Mouse (Mus musculus) neural tube, embryonic 12.5 days (tissue): ENCODE data around the gene Safb2. TPM values are rescaled to one million over a fixed set of nuclear protein-coding genes. Genes with fewer than 3 reads are reported as not detected.

Experiments used
- ATAC-seq: fragments of 200-750 bp; cut with Nextera tagmentation; 2 replicates; pipeline ENCODE4 v1.8.0; 2017; ENCODE audit warnings: low read depth, mild to moderate bottlenecking, moderate TSS enrichment, moderate library complexity; ENCODE audit not compliant: low FRiP score
- H3K27ac ChIP-seq: fragments of 300-500 bp; sonication (generic); 2 replicates; pipeline ENCODE4 v1.5.1; 2016
- H3K27me3 ChIP-seq: fragments of 300-500 bp; sonication (generic); replicated peaks from 2 replicates; pipeline ENCODE4 v1.6.1; 2016; ENCODE audit warnings: mild to moderate bottlenecking
- H3K36me3 ChIP-seq: fragments of 300-500 bp; sonication (generic); 2 replicates; pipeline ENCODE4 v1.6.1; 2016; ENCODE audit warnings: mild to moderate bottlenecking
- H3K4me1 ChIP-seq: fragments of 300-500 bp; sonication (generic); 2 replicates; pipeline ENCODE4 v1.6.1; 2016
- H3K4me2 ChIP-seq: fragments of 300-500 bp; sonication (generic); replicated peaks from 2 replicates; pipeline ENCODE4 v1.6.1; 2016; ENCODE audit warnings: mild to moderate bottlenecking
- H3K4me3 ChIP-seq: fragments of 300-500 bp; sonication (generic); 2 replicates; pipeline ENCODE4 v1.5.1; 2016
- H3K9ac ChIP-seq: fragments of 300-500 bp; sonication (generic); 2 replicates; pipeline ENCODE4 v1.6.1; 2016; ENCODE audit warnings: mild to moderate bottlenecking
- H3K9me3 ChIP-seq: fragments of 300-500 bp; sonication (generic); 2 replicates; pipeline ENCODE4 v1.6.1; 2016; ENCODE audit warnings: mild to moderate bottlenecking
- WGBS: fragments of 180-500 bp; shearing (Covaris S2); methylation state at CpG from one replicate; pipeline ENCODE4 v1.1.7; 2016; 5-methylcytosine and 5-hydroxymethylcytosine counted together
- polyA plus RNA-seq: library from polyadenylated mRNA; unstranded; fragments of >200 nt; fragmentation: Nextera tagmentation; extraction: Ambion mirVana; gene quantifications from 2 replicates; pipeline ENCODE4 v1.2.1, GENCODE M21; 2016

Safb2 gene
- polyA plus RNA-seq, 1 experiment from 2014 or later = 90.5 TPM

DNA sequence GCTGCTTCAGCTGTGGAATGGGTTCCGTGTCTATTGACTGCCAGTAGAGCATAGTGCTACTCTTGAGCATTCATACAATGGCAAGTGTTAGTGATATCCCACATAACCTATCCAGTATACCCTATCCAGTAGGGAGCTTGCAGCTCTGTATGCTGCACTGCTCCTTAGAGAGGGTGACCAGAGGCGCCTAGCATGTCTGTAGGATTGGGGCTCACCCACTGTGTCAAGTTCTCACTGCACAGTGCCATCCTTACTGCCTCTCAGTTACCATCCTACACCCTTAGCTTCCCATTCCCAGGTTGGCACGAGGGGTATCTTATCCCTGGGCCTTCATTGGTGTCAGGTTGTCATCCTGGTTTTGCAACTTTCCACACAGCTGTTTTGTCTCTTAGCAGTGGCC is 20.0 kb upstream of the Safb2 start:
- 89% methylated on average over 3 of the region's 3 CpGs for WGBS
- H3K4me3 ChIP-seq = no peak overlapping the region
- no peak for ATAC-seq
- H3K9me3 ChIP-seq = no peaks in the 10 kb centered on the region
- peaks cover 82% of the 10 kb centered on the region for H3K36me3 ChIP-seq
- no peaks in the 10 kb centered on the region for H3K27me3 ChIP-seq
- no peak overlapping the region for H3K27ac ChIP-seq
- no peak overlapping the region for H3K9ac ChIP-seq
- H3K4me2 ChIP-seq = no peak overlapping the region
- peaks cover 9% of the 10 kb centered on the region for H3K4me1 ChIP-seq

GRCm38 (mm10) chr17:56604070-56604380 is 19.6 kb upstream of the Safb2 start:
- no peak for ATAC-seq
- Histone ChIP-seq H3K4me1 (peaks cover 8% of the 10 kb centered on the region), H3K36me3 (peaks cover 85% of the 10 kb centered on the region), H3K9ac (no peak overlapping the region), H3K27me3 (no peaks in the 10 kb centered on the region), H3K27ac (no peak overlapping the region), H3K4me2 (no peak overlapping the region), H3K9me3 (no peaks in the 10 kb centered on the region), H3K4me3 (no peak overlapping the region)
- WGBS = 90% methylated on average over 9 of the region's 9 CpGs

- WGBS = 94% methylated on average over 28 of the region's 28 CpGs
- Histone ChIP-seq H3K9ac (no peak overlapping the region), H3K36me3 (peaks cover 85% of the 10 kb centered on the region), H3K9me3 (no peaks in the 10 kb centered on the region), H3K27me3 (no peaks in the 10 kb centered on the region), H3K4me2 (no peak overlapping the region), H3K4me1 (peaks cover 2% of the 10 kb centered on the region; the same call in 1 of the 2 replicates), H3K4me3 (no peak overlapping the region), H3K27ac (no peak overlapping the region)
- ATAC-seq = no peak
Measured at GRCm38 (mm10) chr17:56603186-56604069, 19.0 kb upstream of the Safb2 start.

- Histone ChIP-seq H3K36me3 (peaks cover 95% of the 10 kb centered on the region), H3K4me3 (no peak overlapping the region), H3K27ac (no peak overlapping the region), H3K9me3 (no peaks in the 10 kb centered on the region), H3K27me3 (no peaks in the 10 kb centered on the region), H3K9ac (no peak overlapping the region), H3K4me2 (no peak overlapping the region), H3K4me1 (0 out of 2 replicates have a peak, but pooled peaks cover 9% of the 10 kb centered on the region)
- ATAC-seq = no peak
- whole genome bisulfite sequencing = 93% methylated on average over 8 of the region's 8 CpGs
Measured at GRCm38 (mm10) chr17:56593527-56594271, 9.3 kb upstream of the Safb2 start.

- no peaks in the 10 kb centered on the region for H3K9me3 ChIP-seq
- no peaks in the 10 kb centered on the region for H3K27me3 ChIP-seq
- no peak overlapping the region for H3K9ac ChIP-seq
- H3K27ac ChIP-seq = no peak overlapping the region
- peaks cover 13% of the 10 kb centered on the region for H3K4me1 ChIP-seq
- ATAC-seq = no peak
- no peak overlapping the region for H3K4me2 ChIP-seq
- no peak overlapping the region for H3K4me3 ChIP-seq
- peaks cover 99% of the 10 kb centered on the region for H3K36me3 ChIP-seq
Measured at GRCm38 (mm10) chr17:56592553-56592952, 8.2 kb upstream of the Safb2 start.

DNA sequence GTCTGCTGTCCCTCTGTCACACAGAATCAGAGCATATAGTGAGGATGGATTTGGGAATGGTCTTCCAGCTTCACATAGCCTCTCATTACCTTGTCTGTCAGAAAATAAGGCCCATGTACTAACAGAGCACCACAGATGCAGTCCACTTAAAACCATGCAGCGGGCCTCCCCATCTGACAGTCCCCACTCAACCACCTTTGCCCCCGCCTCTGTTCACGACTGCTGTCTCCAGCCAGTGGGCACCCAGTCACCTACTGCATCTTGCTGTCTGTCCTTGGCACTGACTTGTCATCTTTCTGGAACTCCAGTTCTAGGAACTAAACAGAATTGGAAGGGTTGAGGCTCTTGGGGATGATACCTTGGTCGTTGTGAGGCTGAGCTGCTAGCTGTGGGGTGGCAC is 4.5 kb upstream of the Safb2 start:
- Histone ChIP-seq H3K4me1 (peaks cover 31% of the 10 kb centered on the region), H3K36me3 (peaks cover 77% of the 10 kb centered on the region), H3K4me3 (no peak overlapping the region), H3K4me2 (no peak overlapping the region), H3K9ac (no peak overlapping the region), H3K27ac (no peak overlapping the region), H3K9me3 (no peaks in the 10 kb centered on the region), H3K27me3 (no peaks in the 10 kb centered on the region)
- over 99% methylated on average over 4 of the region's 4 CpGs for WGBS
- ATAC-seq = no peak

DNA sequence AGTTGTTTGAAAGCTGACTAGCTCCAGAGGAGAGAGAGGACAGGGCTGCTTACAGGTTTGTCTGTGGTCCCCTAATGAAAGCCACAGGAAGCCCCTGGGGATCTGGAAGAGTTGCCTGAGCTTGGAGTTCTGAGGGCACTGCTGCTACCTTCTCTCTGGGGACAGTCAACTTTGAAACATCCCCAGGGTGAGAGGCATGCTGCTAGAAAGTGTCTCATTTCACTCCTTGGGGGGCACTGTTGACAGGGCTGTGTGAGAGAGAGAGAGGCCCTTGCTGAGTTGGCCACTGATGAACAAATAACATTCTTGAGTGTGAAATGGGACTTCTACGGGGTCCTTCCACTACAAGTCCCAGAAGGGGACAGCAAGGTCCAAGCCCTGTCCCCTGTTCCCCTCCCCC is 3.4 kb upstream of the Safb2 start:
- Histone ChIP-seq H3K4me3 (no peak overlapping the region), H3K27me3 (no peaks in the 10 kb centered on the region), H3K4me1 (peaks cover 41% of the 10 kb centered on the region), H3K9ac (no peak overlapping the region), H3K4me2 (no peak overlapping the region), H3K27ac (no peak overlapping the region), H3K9me3 (no peaks in the 10 kb centered on the region), H3K36me3 (peaks cover 69% of the 10 kb centered on the region)
- WGBS = 88% methylated on average over 1 of the region's 1 CpGs
- no peak for ATAC-seq

- H3K9me3 ChIP-seq = no peaks in the 10 kb centered on the region
- no peaks in the 10 kb centered on the region for H3K27me3 ChIP-seq
- peak overlapping the region; percentile 59 for H3K27ac ChIP-seq
- peak overlapping the region; percentile 89 for H3K4me3 ChIP-seq
- under 1% methylated on average over 61 of the region's 61 CpGs for WGBS
- H3K4me1 ChIP-seq = peaks cover 57% of the 10 kb centered on the region
- peaks cover 68% of the 10 kb centered on the region for H3K36me3 ChIP-seq
- peak overlapping the region; percentile 85 for H3K4me2 ChIP-seq
- peak; percentile 19 for ATAC-seq
- peak overlapping the region; percentile 84 for H3K9ac ChIP-seq
Measured at GRCm38 (mm10) chr17:56585171-56585821, 911 bp upstream of the Safb2 start.

- Histone ChIP-seq H3K4me2 (peak overlapping the region; percentile 74), H3K36me3 (peaks cover 67% of the 10 kb centered on the region), H3K4me3 (peak overlapping the region; percentile 89), H3K27me3 (no peaks in the 10 kb centered on the region), H3K27ac (peak overlapping the region; percentile 69), H3K9me3 (no peaks in the 10 kb centered on the region), H3K9ac (peak overlapping the region; percentile 88), H3K4me1 (peaks cover 53% of the 10 kb centered on the region)
- no peak; the same call in 1 of the 2 replicates for ATAC-seq
- 4% methylated on average over 33 of the region's 33 CpGs for WGBS
Measured at GRCm38 (mm10) chr17:56583611-56584256, 651 bp downstream of the Safb2 start.

DNA sequence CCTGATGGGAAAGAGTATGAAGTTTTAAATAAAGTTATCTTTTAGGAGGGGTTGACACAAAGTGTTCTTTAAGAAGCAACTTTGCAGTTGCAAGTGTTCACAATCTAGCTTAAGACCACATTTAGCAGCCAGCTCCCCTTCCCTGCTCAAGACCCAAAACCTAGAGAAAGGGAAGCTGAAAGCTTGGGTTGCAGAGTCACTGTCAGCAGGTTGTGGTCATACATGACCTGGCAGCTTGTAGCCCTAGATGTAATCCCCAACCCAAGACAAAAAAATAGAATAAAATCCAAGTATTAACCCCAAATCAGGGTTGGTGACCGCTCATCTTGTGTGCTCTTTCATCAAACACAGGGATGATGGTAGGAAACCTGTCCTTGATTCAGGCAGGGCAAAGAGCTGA is 1.3 kb downstream of the Safb2 start:
- WGBS = 74% methylated on average over 1 of the region's 1 CpGs
- Histone ChIP-seq H3K4me3 (peak overlapping the region; percentile 89), H3K4me2 (peak overlapping the region; percentile 74), H3K9ac (peak overlapping the region; percentile 88), H3K27ac (no peak overlapping the region), H3K4me1 (peaks cover 53% of the 10 kb centered on the region), H3K27me3 (no peaks in the 10 kb centered on the region), H3K36me3 (peaks cover 67% of the 10 kb centered on the region), H3K9me3 (no peaks in the 10 kb centered on the region)
- ATAC-seq = no peak

- no peak overlapping the region for H3K4me3 ChIP-seq
- whole genome bisulfite sequencing = 91% methylated on average over 3 of the region's 3 CpGs
- no peaks in the 10 kb centered on the region for H3K27me3 ChIP-seq
- H3K9me3 ChIP-seq = no peaks in the 10 kb centered on the region
- peaks cover 91% of the 10 kb centered on the region for H3K36me3 ChIP-seq
- no peak overlapping the region for H3K27ac ChIP-seq
- H3K4me2 ChIP-seq = no peak overlapping the region
- ATAC-seq = no peak
- peaks cover 3% of the 10 kb centered on the region; the same call in 1 of the 2 replicates for H3K4me1 ChIP-seq
- no peak overlapping the region for H3K9ac ChIP-seq
Measured at GRCm38 (mm10) chr17:56572939-56573338, 11.4 kb downstream of the Safb2 start.

GRCm38 (mm10) chr17:56572154-56572553 is 12.2 kb downstream of the Safb2 start:
- Histone ChIP-seq H3K27ac (no peak overlapping the region), H3K27me3 (no peaks in the 10 kb centered on the region), H3K4me2 (no peak overlapping the region), H3K9me3 (no peaks in the 10 kb centered on the region), H3K4me3 (no peak overlapping the region), H3K4me1 (peaks cover 3% of the 10 kb centered on the region; the same call in 1 of the 2 replicates), H3K9ac (no peak overlapping the region), H3K36me3 (peaks cover 91% of the 10 kb centered on the region)
- ATAC-seq = 0 out of 2 replicates have a peak, but pooled peaks have one; percentile 29
- WGBS = 57% methylated on average over 1 of the region's 1 CpGs
